Mouse (Mus musculus) liver, embryonic 14.5 days (tissue): Measurements from ENCODE around the gene Sidt2. TPM values are rescaled to one million over a fixed set of nuclear protein-coding genes. Genes with fewer than 3 reads are reported as not detected.

Source experiments
- ATAC-seq: fragments of 200-750 bp; cut with Nextera tagmentation; 2 replicates; pipeline ENCODE4 v1.8.0; 2017; ENCODE audit warnings: moderate number of reproducible peaks, mild to moderate bottlenecking, moderate library complexity; ENCODE audit not compliant: insufficient read depth
- DNase-seq, 3 experiments: peaks; one replicate each; pipeline ENCODE4 v3.0.0-alpha.2; 2012 to 2013; ENCODE audit warnings: low read depth in 3 of 3, low spot score in 3 of 3
- H3K27ac ChIP-seq: fragments of 300-500 bp; sonication (generic); 2 replicates; pipeline ENCODE4 v1.5.1; 2014; ENCODE audit warnings: moderate library complexity, mild to moderate bottlenecking, control low read depth, inconsistent platforms
- H3K27me3 ChIP-seq: fragments of 300-500 bp; sonication (generic); 2 replicates; pipeline ENCODE4 v1.6.1; 2014; ENCODE audit warnings: mild to moderate bottlenecking, low read length, moderate library complexity; ENCODE audit not compliant: control insufficient read depth, insufficient read depth
- H3K36me3 ChIP-seq: fragments of 300-500 bp; sonication (generic); replicated peaks from 2 replicates; pipeline ENCODE4 v1.6.1; 2014; ENCODE audit warnings: low read depth; ENCODE audit not compliant: control insufficient read depth, insufficient read depth
- H3K4me1 ChIP-seq, 2 experiments: fragments of 200-500 bp in 1 of 2; fragments of 300-500 bp in 1 of 2; sonication (generic) in 1 of 2; replicated peaks; 2 replicates each; pipeline ENCODE4 v1.6.1; 2012 to 2014; ENCODE audit warnings: antibody characterized with exemption in 1 of 2, inconsistent platforms in 1 of 2, low read length in 1 of 2; ENCODE audit not compliant: control insufficient read depth in 2 of 2, insufficient read depth in 2 of 2
- H3K4me2 ChIP-seq: fragments of 300-500 bp; sonication (generic); 2 replicates; pipeline ENCODE4 v1.6.1; 2014; ENCODE audit warnings: low read depth, mild to moderate bottlenecking, control low read depth, moderate library complexity
- H3K4me3 ChIP-seq, 2 experiments: fragments of 200-500 bp in 1 of 2; fragments of 300-500 bp in 1 of 2; sonication (generic) in 1 of 2; 2 replicates each; pipeline ENCODE4 v1.5.1; 2012 to 2014; ENCODE audit warnings: low read depth in 2 of 2, low read length in 2 of 2, mild to moderate bottlenecking in 2 of 2, control low read depth in 1 of 2, inconsistent platforms in 1 of 2, moderate library complexity in 1 of 2; ENCODE audit not compliant: insufficient read depth in 1 of 2
- H3K9ac ChIP-seq: fragments of 300-500 bp; sonication (generic); replicated peaks from 2 replicates; pipeline ENCODE4 v1.6.1; 2014; ENCODE audit warnings: mild to moderate bottlenecking, control low read depth, moderate library complexity
- H3K9me3 ChIP-seq: fragments of 300-500 bp; sonication (generic); 2 replicates; pipeline ENCODE4 v1.6.1; 2016; ENCODE audit warnings: low read length, mixed read lengths; ENCODE audit not compliant: control insufficient read depth
- CTCF ChIP-seq: IDR thresholded peaks from 2 replicates; pipeline ENCODE4 v1.5.1; 2016; ENCODE audit warnings: antibody characterized with exemption, low read depth, control low read depth
- EP300 ChIP-seq: IDR thresholded peaks from 2 replicates; pipeline ENCODE4 v1.6.1; 2016; ENCODE audit warnings: antibody characterized with exemption, low read depth
- WGBS: fragments of 180-500 bp; shearing (Covaris S2); extraction: QIAGEN DNeasy Blood & Tissue Kit; methylation state at CpG from one replicate; pipeline ENCODE4 v1.1.7; 2014; ENCODE audit not compliant: insufficient replicate concordance; 5-methylcytosine and 5-hydroxymethylcytosine counted together
- polyA plus RNA-seq, 2 experiments: library from polyadenylated mRNA; depleted of rRNA in 1 of 2; stranded (reverse) in 1 of 2; unstranded in 1 of 2; fragments of >200 nt; fragmentation: Nextera tagmentation in 1 of 2; extraction: Ambion mirVana in 1 of 2; gene quantifications; 2 replicates each; pipeline versions ENCODE4 v1.2.1 to v1.2.3; 2012 to 2014

Sidt2 gene
- polyA plus RNA-seq, 2 experiments: 11.6 to 20.4 TPM

DNA sequence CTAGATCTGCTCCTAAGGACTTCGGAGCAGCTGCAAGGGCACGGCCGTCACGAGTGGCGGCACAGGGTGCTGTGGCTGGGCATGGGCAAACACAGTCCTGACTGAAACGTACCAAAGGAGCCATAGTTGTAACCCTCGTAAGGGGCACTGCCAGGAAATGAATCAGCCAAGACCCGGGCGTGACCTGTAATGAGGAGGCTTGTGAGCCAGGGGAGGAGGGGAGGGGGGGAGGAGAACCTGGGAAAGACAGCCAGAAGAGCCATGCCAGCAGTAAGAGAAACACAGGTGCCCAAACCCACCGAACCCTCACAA, 8.2 kb downstream of the Sidt2 start:
- peaks cover 33% of the 10 kb centered on the region for H3K36me3 ChIP-seq
- H3K4me2 ChIP-seq: no peak overlapping the region
- DNase-seq: no peak
- ATAC-seq: no peak
- H3K27ac ChIP-seq: no peak overlapping the region
- no peak overlapping the region for H3K9ac ChIP-seq
- H3K4me1 ChIP-seq: peaks cover 15 to 32% of the 10 kb centered on the region in 2 experiments
- peaks cover 3% of the 10 kb centered on the region; the same call in 1 of the 2 replicates for H3K9me3 ChIP-seq
- no peaks in the 10 kb centered on the region for H3K27me3 ChIP-seq
- no peak for TF ChIP-seq CTCF
- no peak for TF ChIP-seq EP300
- H3K4me3 ChIP-seq: no peak overlapping the region
- 86% methylated on average over 10 of the region's 10 CpGs for WGBS

DNA sequence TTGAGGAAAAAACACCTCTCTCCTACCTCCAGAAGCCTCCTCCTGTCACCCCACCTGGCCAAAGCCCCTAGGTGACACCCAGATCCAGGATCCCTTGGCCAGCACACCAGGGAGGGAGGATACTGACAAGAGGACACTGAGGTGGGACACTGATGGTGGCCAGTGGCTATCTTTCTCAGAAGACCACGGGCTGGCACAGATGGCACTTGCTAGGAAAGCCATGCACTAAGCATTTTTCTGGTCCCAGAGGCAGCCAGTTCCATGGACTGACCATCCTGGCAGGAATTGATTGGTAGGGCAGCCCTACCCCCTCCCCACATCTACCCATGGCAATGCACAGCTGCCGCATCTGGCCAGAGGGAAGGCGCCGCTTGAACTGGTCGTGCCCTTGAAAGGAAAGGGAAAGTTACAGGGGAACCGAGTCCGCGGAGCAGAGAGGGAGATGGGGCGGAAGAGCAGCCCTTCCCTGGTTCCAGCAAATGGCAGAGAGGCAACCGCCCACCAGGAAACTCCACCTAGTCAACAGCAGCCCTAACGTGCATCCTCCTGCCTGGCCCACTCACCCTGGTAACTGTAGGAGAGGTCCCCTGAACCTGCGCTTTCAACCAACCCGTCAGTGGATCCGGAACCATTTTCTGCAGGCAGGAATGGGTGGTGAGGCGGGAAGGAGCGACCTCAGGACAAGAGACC, 8.7 kb downstream of the Sidt2 start:
- Histone ChIP-seq H3K9me3 (peaks cover 3% of the 10 kb centered on the region; the same call in 1 of the 2 replicates), H3K27me3 (no peaks in the 10 kb centered on the region), H3K4me2 (no peak overlapping the region), H3K36me3 (peaks cover 30% of the 10 kb centered on the region), H3K4me1 (peaks cover 17 to 35% of the 10 kb centered on the region in 2 experiments), H3K9ac (no peak overlapping the region), H3K27ac (no peak overlapping the region), H3K4me3 (no peak overlapping the region)
- ATAC-seq (no peak), DNase-seq (no peak)
- TF ChIP-seq EP300 (no peak), CTCF (no peak)
- WGBS: 84% methylated on average over 16 of the region's 16 CpGs

DNA sequence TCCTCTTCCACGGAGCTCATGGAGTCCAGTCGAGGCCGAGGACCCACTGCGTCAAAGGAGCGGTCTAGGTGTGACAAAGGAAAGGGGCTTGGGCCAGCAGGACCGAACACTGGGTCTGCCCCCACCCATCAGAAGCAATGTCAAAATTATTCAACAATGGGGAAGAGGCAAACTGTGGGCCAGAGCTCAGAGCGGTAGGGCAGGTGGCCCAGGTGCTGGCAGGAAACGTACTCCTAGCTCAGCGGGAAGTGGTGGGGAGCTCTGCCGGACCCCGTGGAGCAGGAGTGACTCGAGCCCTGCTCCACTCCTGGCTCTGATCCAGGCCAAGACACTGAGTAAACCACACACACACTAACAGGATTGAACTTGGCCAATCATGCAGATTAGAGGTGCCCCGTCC, 9.3 kb downstream of the Sidt2 start:
- no peak for ATAC-seq
- no peak overlapping the region for H3K27ac ChIP-seq
- H3K9me3 ChIP-seq: peaks cover 3% of the 10 kb centered on the region; the same call in 1 of the 2 replicates
- peaks cover 17 to 35% of the 10 kb centered on the region in 2 experiments for H3K4me1 ChIP-seq
- no peak overlapping the region for H3K9ac ChIP-seq
- peaks cover 29% of the 10 kb centered on the region for H3K36me3 ChIP-seq
- WGBS: 84% methylated on average over 13 of the region's 13 CpGs
- no peak for DNase-seq
- no peak overlapping the region for H3K4me3 ChIP-seq
- TF ChIP-seq EP300 (no peak), CTCF (no peak)
- no peaks in the 10 kb centered on the region for H3K27me3 ChIP-seq
- H3K4me2 ChIP-seq: no peak overlapping the region

DNA sequence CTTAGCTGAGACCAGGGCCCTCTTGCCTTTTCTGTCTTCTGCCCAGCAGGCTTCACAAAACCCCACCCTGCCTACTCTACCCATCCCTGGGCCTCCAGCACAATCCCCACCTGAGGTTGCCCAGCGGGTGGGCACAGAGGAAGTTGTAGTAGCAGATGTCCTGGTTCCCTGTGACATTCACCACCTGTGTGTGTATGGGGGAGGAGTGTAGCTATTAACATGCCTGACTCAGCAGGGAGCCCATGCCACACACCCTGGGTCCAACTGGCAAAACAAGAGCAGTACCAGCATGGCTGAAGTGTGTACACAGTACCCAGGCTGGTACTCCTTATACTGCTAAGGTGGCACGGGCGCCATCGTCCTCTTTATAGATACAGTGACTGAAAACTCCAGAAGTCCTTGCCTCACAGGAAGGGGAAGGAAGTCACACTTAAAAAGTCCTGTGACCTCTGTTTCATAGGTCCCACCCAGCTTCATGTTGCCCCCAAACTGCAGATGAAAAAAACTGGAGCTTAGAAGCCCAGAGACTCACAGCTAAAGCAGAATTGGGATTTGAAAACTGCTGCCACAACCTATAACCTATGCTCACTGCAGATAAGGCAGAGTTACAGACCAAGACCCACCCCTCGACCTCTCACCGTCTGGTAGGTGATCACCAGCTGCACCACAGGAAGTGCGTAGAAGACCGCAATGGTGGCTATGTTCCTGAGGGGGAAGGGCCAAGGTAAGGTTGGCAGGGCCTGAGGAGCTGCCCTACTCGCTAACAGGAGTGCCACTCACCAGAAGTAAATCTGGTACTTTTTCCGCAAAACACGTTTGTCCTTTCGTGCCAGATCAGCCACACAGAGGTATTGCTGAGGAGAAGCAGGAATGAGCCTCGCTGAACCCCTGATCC, 10.3 kb downstream of the Sidt2 start:
- DNase-seq: no peak

More for the DNA sequence above, 10.3 kb downstream of the Sidt2 start:
- Histone ChIP-seq H3K4me1 (peaks cover 17 to 35% of the 10 kb centered on the region in 2 experiments), H3K27ac (no peak overlapping the region), H3K27me3 (no peaks in the 10 kb centered on the region), H3K4me3 (no peak overlapping the region), H3K9me3 (peaks cover 3% of the 10 kb centered on the region; the same call in 1 of the 2 replicates), H3K36me3 (peaks cover 24% of the 10 kb centered on the region), H3K4me2 (no peak overlapping the region), H3K9ac (no peak overlapping the region)
- WGBS: 39% methylated on average over 13 of the region's 13 CpGs
- no peak for ATAC-seq
- no peak for TF ChIP-seq CTCF
- TF ChIP-seq EP300: no peak
